Mouse (Mus musculus): Measurements from ENCODE around the gene Bach2. TPM values are rescaled to one million over a fixed set of nuclear protein-coding genes. Genes with fewer than 3 reads are reported as not detected.

Bach2 gene
- polyA plus RNA-seq, 1 experiment from 2014 or later: 13.4 TPM

GRCm38 (mm10) chr4:32386346-32386745 is 147.7 kb downstream of the Bach2 start:
- Histone ChIP-seq H3K36me3 (no peaks in the 10 kb centered on the region), H3K4me1 (replicated peaks) (peaks cover 41% of the 10 kb centered on the region), H3K4me3 (no peak overlapping the region), H3K27ac (no peak overlapping the region), H3K27me3 (ENCODE audit: insufficient read depth, poor library complexity, severe bottlenecking) (no peaks in the 10 kb centered on the region), H3K9me3 (no peaks in the 10 kb centered on the region)
- 80% methylated on average over 10 of the region's 10 CpGs for WGBS
- no peak for DNase-seq (ENCODE audit: low spot score)

GRCm38 (mm10) chr4:32386931-32387330 is 148.3 kb downstream of the Bach2 start:
- no peak overlapping the region for H3K4me3 ChIP-seq
- WGBS: 87% methylated on average over 8 of the region's 8 CpGs
- H3K27me3 ChIP-seq (ENCODE audit: insufficient read depth, poor library complexity, severe bottlenecking): no peaks in the 10 kb centered on the region
- no peaks in the 10 kb centered on the region for H3K9me3 ChIP-seq
- DNase-seq (ENCODE audit: low spot score): no peak
- H3K27ac ChIP-seq: peak overlapping the region; percentile 69
- peaks cover 36% of the 10 kb centered on the region for H3K4me1 ChIP-seq (replicated peaks)
- no peaks in the 10 kb centered on the region for H3K36me3 ChIP-seq

GRCm38 (mm10) chr4:32387479-32388240 is 149.1 kb downstream of the Bach2 start:
- no peak for DNase-seq (ENCODE audit: low spot score)
- Histone ChIP-seq H3K4me3 (no peak overlapping the region), H3K27me3 (ENCODE audit: insufficient read depth, poor library complexity, severe bottlenecking) (no peaks in the 10 kb centered on the region), H3K9me3 (no peaks in the 10 kb centered on the region), H3K4me1 (replicated peaks) (peaks cover 34% of the 10 kb centered on the region), H3K36me3 (no peaks in the 10 kb centered on the region), H3K27ac (peak overlapping the region; percentile 69)
- 67% methylated on average over 11 of the region's 11 CpGs for WGBS

GRCm38 (mm10) chr4:32388564-32388963 is 150.0 kb downstream of the Bach2 start:
- Histone ChIP-seq H3K4me1 (replicated peaks) (peaks cover 34% of the 10 kb centered on the region), H3K4me3 (no peak overlapping the region), H3K27me3 (ENCODE audit: insufficient read depth, poor library complexity, severe bottlenecking) (no peaks in the 10 kb centered on the region), H3K9me3 (no peaks in the 10 kb centered on the region), H3K36me3 (no peaks in the 10 kb centered on the region), H3K27ac (0 out of 2 replicates have a peak overlapping the region, but pooled peaks have one; percentile 57)
- DNase-seq (ENCODE audit: low spot score): no peak
- WGBS: 84% methylated on average over 9 of the region's 9 CpGs

- no peak for DNase-seq (ENCODE audit: low spot score)
- Histone ChIP-seq H3K4me1 (replicated peaks) (peaks cover 35% of the 10 kb centered on the region), H3K9me3 (no peaks in the 10 kb centered on the region), H3K4me3 (no peak overlapping the region), H3K36me3 (no peaks in the 10 kb centered on the region), H3K27me3 (ENCODE audit: insufficient read depth, poor library complexity, severe bottlenecking) (no peaks in the 10 kb centered on the region), H3K27ac (0 out of 2 replicates have a peak overlapping the region, but pooled peaks have one; percentile 57)
- WGBS: 83% methylated on average over 14 of the region's 14 CpGs
Observed at GRCm38 (mm10) chr4:32389107-32389800, 150.7 kb downstream of the Bach2 start.

GRCm38 (mm10) chr4:32391260-32391659 is 152.7 kb downstream of the Bach2 start:
- Histone ChIP-seq H3K9me3 (no peaks in the 10 kb centered on the region), H3K4me1 (replicated peaks) (peaks cover 34% of the 10 kb centered on the region), H3K4me3 (no peak overlapping the region), H3K36me3 (no peaks in the 10 kb centered on the region), H3K27me3 (ENCODE audit: insufficient read depth, poor library complexity, severe bottlenecking) (no peaks in the 10 kb centered on the region), H3K27ac (no peak overlapping the region)
- no peak for DNase-seq (ENCODE audit: low spot score)
- WGBS: 93% methylated on average over 8 of the region's 8 CpGs

DNA sequence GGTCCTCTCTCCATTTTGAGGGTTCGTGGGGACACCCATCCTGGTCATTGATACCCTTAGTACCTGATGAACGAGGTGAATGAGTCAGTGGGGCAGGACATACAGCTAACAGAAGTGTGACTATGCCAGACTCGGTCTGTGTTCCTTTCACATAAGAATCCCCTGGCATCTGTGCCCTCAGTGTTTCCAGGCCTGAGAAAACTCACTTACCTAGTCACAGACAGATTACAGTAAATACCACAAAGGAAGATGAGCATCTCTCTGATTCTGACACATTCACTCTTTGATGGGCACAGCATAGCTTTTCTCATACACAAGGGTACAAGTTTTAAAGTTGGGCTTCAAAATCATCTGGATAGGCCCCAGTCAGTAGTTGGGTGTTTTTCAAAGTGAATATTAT is 154.6 kb downstream of the Bach2 start:
- Histone ChIP-seq H3K27me3 (ENCODE audit: insufficient read depth, poor library complexity, severe bottlenecking) (no peaks in the 10 kb centered on the region), H3K4me1 (replicated peaks) (peaks cover 15% of the 10 kb centered on the region), H3K9me3 (no peaks in the 10 kb centered on the region), H3K36me3 (no peaks in the 10 kb centered on the region), H3K27ac (no peak overlapping the region), H3K4me3 (no peak overlapping the region)
- no peak for DNase-seq (ENCODE audit: low spot score)
- 83% methylated on average over 3 of the region's 3 CpGs for WGBS

- peak overlapping the region; percentile 62; the same call in 1 of the 2 replicates for H3K27ac ChIP-seq
Observed at GRCm38 (mm10) chr4:32393951-32394350, 155.3 kb downstream of the Bach2 start.

GRCm38 (mm10) chr4:32394850-32395249 is 156.2 kb downstream of the Bach2 start:
- WGBS: 80% methylated on average over 2 of the region's 2 CpGs
- DNase-seq (ENCODE audit: low spot score): no peak
- no peaks in the 10 kb centered on the region for H3K36me3 ChIP-seq
- H3K9me3 ChIP-seq: no peaks in the 10 kb centered on the region
- H3K4me1 ChIP-seq (replicated peaks): peaks cover 6% of the 10 kb centered on the region
- H3K27ac ChIP-seq: no peak overlapping the region
- no peaks in the 10 kb centered on the region for H3K27me3 ChIP-seq (ENCODE audit: insufficient read depth, poor library complexity, severe bottlenecking)
- no peak overlapping the region for H3K4me3 ChIP-seq

More at GRCm38 (mm10) chr4:32393951-32394350, 155.3 kb downstream of the Bach2 start:
- H3K27me3 ChIP-seq (ENCODE audit: insufficient read depth, poor library complexity, severe bottlenecking): no peaks in the 10 kb centered on the region
- 78% methylated on average over 1 of the region's 1 CpGs for WGBS
- no peaks in the 10 kb centered on the region for H3K36me3 ChIP-seq
- no peak overlapping the region for H3K4me3 ChIP-seq
- DNase-seq (ENCODE audit: low spot score): no peak
- H3K9me3 ChIP-seq: no peaks in the 10 kb centered on the region
- peaks cover 8% of the 10 kb centered on the region for H3K4me1 ChIP-seq (replicated peaks)

DNA sequence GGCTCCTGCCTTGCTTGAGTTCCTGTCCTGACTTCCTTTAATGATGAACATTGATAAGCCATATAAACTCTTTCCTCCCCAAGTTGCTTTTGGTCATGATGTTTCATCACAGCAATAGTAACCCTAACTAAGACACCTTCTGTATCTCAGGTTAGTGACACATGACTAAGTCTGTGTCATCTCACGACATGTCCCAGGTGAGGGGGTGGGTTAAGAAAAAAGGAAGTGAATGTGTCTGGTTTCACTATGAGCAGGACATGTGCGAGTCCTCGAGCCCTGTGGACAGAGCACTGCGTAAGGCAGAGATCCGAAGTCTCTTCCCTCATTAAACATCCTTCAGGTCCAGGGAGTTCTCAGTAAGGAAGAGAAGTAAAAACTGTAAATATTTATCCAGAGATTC is 162.9 kb downstream of the Bach2 start:
- WGBS: 93% methylated on average over 5 of the region's 5 CpGs
- H3K4me1 ChIP-seq (replicated peaks): no peaks in the 10 kb centered on the region

GRCm38 (mm10) chr4:32403506-32403905 is 164.9 kb downstream of the Bach2 start:
- no peaks in the 10 kb centered on the region for H3K36me3 ChIP-seq
- WGBS: 96% methylated on average over 5 of the region's 5 CpGs
- H3K27ac ChIP-seq: no peak overlapping the region
- no peaks in the 10 kb centered on the region for H3K27me3 ChIP-seq (ENCODE audit: insufficient read depth, poor library complexity, severe bottlenecking)
- no peak for DNase-seq (ENCODE audit: low spot score)
- no peak overlapping the region for H3K4me3 ChIP-seq
- no peaks in the 10 kb centered on the region for H3K9me3 ChIP-seq
- H3K4me1 ChIP-seq (replicated peaks): no peaks in the 10 kb centered on the region

More for the DNA sequence above, 162.9 kb downstream of the Bach2 start:
- no peaks in the 10 kb centered on the region for H3K9me3 ChIP-seq
- no peaks in the 10 kb centered on the region for H3K27me3 ChIP-seq (ENCODE audit: insufficient read depth, poor library complexity, severe bottlenecking)
- H3K4me3 ChIP-seq: no peak overlapping the region
- H3K36me3 ChIP-seq: no peaks in the 10 kb centered on the region
- H3K27ac ChIP-seq: no peak overlapping the region
- DNase-seq (ENCODE audit: low spot score): no peak

- H3K27ac ChIP-seq: no peak overlapping the region
- H3K4me3 ChIP-seq: no peak overlapping the region
- no peak for DNase-seq (ENCODE audit: low spot score)
- H3K9me3 ChIP-seq: no peaks in the 10 kb centered on the region
- H3K27me3 ChIP-seq (ENCODE audit: insufficient read depth, poor library complexity, severe bottlenecking): no peaks in the 10 kb centered on the region
- H3K4me1 ChIP-seq (replicated peaks): no peaks in the 10 kb centered on the region
- WGBS: 81% methylated on average over 17 of the region's 17 CpGs
- H3K36me3 ChIP-seq: no peaks in the 10 kb centered on the region
Observed at GRCm38 (mm10) chr4:32405149-32405882, 166.7 kb downstream of the Bach2 start.

GRCm38 (mm10) chr4:32405985-32406384 is 167.4 kb downstream of the Bach2 start:
- 93% methylated on average over 3 of the region's 3 CpGs for WGBS
- no peaks in the 10 kb centered on the region for H3K36me3 ChIP-seq
- H3K27ac ChIP-seq: no peak overlapping the region
- H3K27me3 ChIP-seq (ENCODE audit: insufficient read depth, poor library complexity, severe bottlenecking): no peaks in the 10 kb centered on the region
- no peak for DNase-seq (ENCODE audit: low spot score)
- no peaks in the 10 kb centered on the region for H3K9me3 ChIP-seq
- H3K4me3 ChIP-seq: no peak overlapping the region
- no peaks in the 10 kb centered on the region for H3K4me1 ChIP-seq (replicated peaks)

Measured in hindbrain, embryonic 10.5 days (tissue).